Mouse (Mus musculus) cerebellum, postnatal 10 days (tissue): ENCODE results near the gene Tmem117.

Experiments used
- DNase-seq, 2 experiments: peaks; one replicate each; pipeline ENCODE4 v3.0.0; 2021; ENCODE audit warnings: mixed read lengths in 2 of 2

Gene Tmem117

DNA sequence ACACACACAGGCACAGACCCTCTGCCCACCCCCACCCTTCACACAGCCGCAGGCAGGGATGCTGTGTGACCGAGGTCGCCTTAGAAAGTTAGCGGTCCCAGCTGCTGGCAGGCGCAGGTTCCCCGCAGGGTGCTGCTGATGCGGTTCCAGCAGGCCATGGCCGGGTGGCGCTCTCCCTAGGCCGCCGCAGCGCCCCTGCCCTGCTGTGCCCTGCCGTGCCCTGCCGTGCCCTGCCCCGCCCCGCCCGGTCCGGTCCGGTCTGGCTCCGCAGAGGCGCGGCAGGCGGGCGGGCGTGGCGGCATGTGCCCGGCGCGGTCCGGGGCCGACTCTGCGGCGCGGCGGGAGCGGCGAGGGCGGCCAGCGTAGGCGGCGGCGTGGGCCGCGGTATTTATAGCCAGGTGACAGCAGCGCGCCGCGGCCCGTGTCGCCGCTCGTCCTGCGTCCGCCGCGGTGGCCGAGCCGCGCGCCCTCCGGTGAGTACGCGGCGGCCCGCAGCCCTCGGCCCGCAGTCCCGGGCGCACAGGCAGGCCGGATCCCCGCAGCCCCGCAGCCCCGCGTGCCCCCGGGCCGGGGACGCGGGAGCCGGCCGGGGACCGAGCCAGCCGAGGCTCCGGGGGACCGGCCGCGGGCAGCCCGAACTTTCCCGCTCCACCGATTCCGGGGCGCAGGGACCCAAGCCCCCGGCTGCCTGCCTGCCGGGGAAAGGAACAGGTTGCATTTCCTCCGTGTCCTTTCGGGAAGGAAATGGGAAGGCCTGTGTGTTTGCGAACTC is at the start of gene Tmem117:
Tmem117 (plus strand) TSS at position 403 of the 772 bp plus-strand sequence.
- DNase-seq: peak; percentile 77

DNA sequence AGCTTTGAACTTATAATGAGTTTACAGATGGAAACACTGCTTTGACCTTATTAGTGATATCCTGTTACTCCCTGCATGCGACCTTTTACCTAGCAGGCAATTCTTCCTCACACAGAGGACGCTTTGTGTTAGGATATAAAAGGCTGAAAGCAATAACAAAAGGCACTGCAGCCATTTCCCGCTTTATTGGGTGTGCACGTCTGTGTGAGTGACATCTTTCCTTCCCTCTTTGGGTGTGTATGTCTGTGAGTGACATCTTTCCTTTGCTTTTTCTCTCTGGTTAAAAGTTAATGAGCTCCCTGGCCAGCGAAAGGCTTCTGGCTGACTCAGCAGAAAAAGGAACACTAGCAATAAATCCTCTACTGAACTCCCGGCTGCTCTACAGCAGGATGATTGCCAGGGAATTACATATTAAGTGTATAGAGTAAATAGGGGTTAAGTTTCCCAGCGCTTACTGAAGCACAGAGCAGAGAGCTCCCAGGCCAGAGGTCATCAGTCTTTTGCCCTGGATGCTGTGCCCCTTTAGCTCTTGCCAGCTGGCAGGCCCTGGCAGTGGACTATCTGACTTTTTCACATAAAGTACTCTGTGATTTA is 46.9 kb upstream of the Tmem117 start:
- DNase-seq: no peak

DNA sequence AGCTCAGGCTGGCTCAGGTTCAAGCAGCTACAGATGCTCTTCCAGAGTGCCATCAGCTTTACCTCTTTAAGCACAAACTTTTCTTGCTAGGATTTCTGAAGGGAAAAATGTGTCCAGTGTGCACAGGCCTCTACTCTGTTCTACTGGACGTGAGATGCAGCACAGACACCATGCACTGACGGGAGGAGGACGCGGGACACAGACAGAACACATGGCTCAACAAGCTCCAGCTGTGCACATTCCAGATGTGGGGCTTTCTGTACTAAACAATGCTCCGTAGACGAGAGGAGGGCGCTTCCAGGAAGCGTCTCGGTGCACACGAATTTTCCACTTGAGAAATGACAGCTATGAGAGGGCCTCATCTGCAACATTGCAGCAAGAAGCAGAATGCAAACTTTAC is 45.9 kb upstream of the Tmem117 start:
- DNase-seq: no peak

DNA sequence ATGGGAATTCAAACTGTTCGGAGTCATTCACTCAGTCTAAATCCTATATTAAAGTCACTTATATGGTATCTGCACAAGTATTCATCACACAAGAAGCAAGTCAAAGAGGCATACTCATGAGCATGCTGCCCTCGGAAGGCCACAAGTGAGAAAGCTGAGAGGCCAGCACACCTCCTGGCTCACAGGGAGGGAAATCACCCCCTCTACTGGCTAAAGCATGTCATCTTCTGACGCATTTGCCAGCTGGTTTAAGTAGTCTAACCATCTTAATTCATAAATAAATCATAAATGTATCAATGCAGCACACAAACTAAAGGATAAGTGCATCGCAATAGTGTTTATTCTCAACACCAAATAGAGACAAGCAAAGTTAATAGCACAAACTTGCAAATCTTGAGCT is 44.3 kb upstream of the Tmem117 start:
- DNase-seq: no peak

DNA sequence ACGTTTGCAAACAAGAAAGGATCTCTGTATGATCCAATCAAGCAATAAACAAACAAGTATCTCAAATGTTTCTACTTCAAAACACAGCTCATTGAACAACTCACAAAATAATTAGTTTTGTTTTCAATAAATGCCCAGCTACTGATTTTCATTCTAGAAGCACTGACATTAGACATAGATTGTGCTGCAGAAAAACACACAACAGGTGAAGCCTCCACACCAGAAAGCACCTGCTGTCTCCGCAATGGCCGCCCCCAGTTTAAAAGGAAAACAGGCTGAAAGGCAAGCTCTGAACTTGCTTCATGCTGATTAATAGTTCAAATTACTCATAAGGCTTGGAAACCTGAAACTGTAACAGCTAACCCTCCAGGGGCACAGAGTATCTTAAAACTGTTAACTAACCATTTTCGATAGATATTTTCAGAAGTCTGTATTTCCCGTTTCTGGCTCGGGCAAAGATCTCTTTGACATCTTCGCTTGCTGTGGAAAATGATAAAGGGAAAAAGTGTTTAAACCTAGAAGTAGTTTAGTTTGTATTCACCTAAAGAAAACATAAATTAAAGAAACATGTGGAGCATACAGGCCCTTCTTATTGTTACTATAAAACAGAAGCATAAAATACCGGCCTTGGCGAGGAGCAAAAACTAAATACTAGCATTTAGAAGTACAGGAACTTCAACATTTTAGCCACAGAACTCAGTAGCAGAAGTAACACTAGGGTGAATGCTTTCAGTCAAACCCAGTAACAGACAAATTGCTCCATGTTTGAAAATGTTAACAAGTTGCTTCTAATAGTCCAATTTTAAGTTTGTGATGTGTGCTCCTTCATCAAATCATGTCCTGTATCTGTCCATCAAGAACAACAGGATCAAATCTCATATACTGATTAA is 41.0 kb upstream of the Tmem117 start:
- no peak for DNase-seq

DNA sequence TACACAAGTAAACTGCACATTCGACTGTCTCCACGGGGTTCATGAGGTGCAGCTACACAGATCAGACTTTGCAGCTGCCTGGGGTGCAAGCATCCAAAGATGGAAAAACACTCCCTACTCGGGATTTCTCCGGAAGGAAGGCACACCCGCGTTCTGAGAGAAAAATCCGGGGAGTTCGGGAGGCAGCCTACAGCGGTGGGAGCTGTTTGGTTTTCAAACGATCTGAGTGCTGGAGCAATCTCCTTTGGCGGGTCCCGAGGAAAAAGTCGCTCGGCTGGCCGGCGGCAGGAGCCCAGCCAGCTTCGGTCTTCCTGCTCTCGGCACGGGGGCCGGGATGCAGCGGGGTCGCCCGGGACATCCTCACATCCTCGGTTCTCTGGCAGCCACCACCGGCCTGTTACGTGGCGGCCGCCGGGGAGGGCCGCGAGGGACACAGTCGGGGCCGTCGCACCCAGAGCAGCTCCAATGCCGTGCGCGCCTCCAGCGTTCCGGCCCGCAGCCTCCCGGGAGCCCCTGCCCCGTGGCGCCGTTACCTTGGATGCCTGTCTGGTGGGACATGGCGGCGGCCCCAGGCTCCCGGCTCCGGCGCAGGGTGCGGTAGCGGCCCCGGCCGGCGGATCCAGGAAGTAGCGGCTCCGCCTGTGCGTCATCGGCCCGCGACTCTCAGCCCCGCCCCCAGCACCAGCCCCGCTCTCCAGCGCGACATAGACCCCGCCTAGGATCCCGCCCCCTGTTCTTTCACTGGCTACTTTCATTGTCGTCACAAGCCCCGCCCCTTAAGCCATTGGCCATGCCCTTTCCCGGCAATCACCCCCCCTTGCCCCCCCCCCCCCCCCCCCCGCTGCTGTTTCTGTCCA is 39.6 kb upstream of the Tmem117 start, which contains the start of gene Twf1:
Twf1 (minus strand) TSS at position 671 of the 857 bp plus-strand sequence.
- DNase-seq: peak; percentile 100

DNA sequence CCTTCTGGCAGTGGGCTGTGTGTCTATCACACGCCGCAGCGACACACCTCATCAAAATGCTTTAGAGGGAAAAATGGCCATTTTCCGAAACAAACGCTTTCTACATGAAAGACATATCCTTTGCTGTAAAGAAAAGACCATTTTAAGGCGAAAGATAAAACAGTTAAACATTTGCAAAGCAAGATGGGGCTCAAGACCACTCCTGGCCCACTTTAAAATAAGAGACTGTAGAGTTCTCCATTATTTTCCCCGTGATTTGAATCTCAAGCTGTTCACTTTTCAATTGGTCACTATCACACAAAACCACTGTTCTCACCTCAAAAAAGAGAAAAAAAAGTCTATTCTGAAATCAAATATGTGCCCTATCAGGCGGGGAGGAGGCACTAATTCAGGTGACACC is 38.9 kb upstream of the Tmem117 start:
- DNase-seq: peak in 1 of 2 experiments; percentile 27

DNA sequence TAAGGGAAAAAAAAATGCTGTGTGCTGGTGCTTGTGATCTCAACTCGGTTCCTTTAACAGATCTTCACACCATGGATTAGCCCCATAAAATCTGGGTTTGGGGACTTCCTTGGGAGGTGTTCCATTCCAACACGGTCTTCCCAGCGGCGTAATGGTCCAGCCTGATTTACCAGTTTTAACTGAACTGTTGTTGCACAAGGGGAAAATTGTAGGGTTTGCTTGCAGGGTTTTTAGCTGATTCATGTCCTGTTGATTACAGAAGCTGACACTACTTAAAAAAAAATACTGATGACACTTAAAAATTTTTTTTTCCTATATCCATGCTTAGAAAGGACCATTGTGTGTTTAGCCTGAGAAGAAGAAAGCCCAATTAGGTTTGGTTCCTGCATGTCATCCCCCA is 37.7 kb upstream of the Tmem117 start:
- no peak for DNase-seq

DNA sequence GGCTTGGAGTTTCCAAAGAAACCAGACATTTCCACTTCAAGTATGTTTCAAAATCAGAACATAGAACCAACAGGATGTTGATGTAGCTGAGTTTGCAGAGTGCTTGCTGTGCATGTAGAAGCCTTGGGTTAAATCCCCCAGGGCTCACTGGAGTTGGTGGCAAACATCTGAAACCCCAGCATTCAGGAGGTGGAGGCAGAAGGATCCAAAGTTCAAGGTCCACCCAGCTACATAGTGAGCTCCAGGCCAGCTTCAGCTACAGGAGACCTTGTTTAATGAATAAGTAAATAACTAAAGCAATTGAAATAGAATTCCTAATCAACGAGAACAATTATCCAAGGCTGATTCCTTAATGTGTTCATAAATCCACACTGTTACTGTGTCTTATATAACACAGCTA is 35.4 kb upstream of the Tmem117 start:
- no peak for DNase-seq

DNA sequence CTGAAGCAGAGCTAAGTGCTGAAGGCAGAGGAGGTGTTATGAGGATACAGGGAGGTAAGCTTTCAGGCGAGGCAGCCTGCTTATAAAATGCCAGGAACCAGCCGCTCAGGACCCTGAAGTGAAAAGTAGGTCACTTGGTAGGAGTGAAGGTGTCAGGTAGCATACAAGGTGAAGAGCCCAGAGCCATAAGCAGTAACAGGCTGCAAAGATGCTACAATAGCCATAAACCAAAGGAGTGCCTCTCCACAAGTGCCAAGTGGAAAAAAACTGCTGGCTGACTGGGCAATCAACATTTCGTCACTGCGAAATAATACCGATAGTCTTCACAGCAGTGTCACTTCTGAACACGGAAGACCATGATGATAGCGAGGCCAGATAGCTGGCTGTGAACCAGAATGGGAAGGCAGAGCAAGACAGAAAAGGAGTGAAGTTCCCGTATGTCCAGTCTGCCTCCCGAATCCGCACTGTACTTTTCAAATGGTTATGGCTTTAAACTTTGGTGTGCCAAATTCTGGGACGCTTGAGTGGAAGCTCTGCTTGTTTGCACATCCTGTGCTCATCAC is 28.8 kb upstream of the Tmem117 start:
- DNase-seq: peak in 1 of 2 experiments; percentile 11

DNA sequence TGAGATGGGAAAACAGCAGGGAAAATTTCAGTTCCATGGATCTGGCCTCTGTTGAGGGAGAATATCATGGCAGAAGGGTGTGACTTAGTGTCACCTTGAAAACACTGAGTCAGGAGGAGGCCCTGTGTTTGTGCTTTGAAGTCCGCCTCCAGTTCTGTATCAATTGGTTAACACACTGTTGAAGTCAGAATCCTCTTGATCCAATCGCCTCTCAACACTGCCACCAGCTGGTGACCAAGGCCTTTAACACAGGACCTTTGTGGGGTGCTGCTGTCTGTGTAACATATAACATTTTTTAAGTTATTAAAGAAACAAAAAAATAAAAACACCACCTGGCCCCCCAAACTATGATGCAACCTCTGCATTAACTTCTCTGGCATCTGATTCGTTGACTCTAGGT is 27.7 kb upstream of the Tmem117 start:
- DNase-seq: peak; percentile 80 to 81

DNA sequence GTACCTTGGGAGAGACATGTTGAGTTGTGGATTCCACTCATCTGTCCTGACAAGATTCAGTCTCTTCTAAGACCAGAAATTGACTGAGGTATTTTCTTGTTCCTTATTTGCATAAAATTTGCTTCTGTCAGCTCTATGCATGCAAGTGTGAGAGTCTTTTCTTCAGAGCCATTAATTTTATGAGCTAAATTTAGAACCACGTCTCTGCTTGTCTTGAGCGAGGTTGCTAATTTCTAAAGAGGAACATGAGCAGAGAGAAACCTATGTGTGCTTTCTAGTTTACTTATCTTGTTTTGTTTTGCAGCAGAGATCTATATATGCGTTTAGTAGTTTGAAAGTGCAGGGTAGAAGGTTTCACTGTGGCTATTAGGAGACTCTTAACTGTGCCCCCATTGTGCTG is 26.6 kb upstream of the Tmem117 start:
- DNase-seq: no peak

DNA sequence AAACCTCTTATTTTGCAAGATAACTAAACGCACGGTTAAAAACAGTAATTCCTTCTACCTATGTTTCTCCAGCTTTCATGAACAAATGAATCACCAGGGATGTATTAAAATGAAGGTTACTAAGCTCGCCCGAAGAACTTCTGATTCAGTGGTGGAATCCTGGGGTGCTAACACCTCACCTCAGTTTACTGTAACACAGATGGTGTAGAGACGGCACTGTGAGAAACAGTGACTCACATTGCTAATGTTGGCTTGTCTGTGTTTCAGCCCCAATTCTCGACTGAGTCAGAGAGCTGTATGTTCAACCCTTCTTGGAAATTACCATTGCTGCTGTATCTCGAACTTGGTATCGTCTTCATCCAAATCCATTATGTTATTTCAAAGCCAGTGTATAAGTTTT is 21.3 kb upstream of the Tmem117 start:
- no peak for DNase-seq

DNA sequence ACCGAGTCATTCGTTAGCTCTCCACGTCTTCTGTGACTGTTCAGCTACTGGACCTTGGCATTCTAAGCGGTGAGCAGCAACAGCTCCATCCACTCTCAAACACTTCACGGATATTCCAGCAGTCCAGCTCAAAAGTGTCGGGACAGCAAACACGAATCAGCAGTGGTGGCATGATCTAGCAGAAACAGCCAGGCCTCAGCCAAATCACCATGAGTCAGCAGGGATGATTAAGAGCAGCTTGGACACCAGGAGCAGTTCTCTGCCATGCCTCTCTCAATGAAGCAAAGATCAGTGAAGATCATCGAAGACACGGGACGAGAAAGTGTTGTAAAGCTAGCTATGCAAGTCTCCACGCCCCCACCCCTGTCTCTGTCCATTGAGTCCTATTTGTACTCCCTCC is 13.0 kb upstream of the Tmem117 start:
- DNase-seq: no peak

DNA sequence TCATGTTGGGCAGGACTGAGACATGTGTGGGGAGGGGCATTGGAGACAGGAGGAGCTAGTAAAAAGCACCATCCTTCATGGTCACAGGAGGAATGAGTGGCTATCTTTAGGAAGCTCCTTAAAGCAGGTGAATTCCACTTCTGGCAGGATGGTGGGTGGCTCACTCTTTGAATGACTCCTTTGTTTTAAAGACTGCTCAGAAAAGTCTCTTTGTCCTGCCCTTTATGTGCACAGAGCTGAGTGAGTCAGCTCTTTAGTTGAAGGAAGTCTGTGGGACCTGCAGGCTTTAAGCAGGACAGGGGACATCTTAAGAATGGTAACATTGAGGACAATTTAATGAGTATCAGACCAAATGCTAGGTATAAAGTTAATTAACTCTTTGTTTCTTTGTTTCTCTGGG is 8.1 kb upstream of the Tmem117 start:
- DNase-seq: no peak

DNA sequence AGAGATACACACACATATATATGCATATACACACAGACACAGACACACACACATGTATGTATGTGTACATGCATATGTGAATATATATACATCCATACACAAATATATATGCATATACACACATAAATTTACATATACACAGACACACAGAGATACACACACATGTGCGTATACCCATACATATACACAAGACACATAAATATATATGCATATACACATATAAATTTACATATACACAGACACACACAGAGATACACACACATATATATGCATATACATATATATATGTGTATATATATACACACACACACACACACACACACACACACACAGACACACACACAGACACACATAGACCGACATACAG is 586 bp upstream of the Tmem117 start:
- DNase-seq: no peak

DNA sequence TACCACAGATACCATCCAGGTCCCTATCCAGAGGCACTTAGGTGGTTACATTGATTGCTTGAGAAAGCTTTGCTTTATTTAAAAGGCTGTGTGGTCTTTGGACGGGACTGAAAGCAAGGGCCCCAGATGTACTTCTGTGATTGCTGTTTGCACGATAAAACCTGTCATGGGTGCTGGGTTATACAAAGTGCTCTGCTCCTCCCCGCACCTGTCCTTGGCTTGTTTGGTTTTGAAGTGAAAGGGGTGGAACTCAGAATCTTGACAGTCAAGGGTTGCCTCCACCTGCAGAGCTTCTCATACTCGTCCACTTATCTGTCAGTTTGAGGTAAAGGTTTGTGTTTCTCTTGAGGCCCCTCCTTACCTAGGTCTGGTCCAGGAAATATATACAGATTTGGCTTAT is 1.5 kb downstream of the Tmem117 start:
- no peak for DNase-seq

DNA sequence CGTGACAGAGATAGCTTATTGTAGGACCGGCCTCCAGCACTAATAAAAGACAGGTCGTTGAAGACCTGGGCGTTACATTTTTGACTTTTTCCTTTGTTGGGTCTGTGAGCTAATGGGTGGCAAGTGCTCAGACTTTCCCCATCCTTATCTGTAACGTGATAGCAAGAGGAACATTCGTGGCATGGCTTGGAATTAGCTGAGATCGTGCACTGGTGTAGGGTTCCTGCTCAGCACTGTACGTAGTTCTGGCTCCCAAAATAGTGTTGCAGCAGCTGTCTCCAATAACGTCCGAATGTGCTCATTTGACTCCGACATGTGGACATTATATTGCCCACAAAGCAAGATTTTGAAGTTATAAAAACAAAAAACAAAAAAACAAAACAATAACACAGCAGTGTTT is 5.5 kb downstream of the Tmem117 start:
- no peak for DNase-seq

DNA sequence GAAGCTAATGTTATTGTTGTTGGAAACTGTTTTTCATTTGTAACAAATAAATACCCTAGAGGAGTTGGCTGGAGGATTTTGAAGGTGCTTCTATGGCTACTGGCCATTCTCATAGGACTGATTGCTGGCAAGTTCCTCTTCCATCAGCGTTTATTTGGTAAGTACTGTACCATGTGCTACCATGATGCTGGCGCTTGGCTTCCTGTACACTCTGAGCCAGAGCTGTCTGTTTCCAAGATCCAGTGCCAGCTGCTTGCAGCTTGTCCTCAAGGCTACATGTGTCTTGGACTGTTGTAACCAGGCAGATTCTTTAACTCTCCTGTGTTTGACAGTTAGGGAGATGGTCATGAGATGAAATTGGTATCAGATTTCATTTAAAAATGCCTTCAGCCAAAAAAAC is 9.2 kb downstream of the Tmem117 start:
- peak in 1 of 2 experiments; percentile 57 for DNase-seq

DNA sequence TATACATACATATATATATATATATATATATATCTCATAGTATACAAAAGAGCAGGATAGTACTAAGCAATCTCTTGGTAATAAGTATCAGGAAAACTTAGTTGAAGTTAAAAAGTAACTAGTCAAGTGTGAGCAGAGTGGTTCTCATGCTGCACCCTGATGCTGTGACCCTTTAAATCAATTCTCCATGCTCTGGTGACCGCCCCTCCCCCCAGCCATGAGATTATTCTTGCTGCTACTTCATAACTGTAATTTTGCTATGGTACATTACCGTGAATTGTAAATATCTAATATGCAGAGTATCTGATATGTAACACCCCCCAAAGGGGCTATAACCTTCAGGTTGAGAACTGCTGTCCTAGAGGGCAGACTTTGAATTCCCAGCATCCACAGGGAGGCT is 10.1 kb downstream of the Tmem117 start:
- no peak for DNase-seq

DNA sequence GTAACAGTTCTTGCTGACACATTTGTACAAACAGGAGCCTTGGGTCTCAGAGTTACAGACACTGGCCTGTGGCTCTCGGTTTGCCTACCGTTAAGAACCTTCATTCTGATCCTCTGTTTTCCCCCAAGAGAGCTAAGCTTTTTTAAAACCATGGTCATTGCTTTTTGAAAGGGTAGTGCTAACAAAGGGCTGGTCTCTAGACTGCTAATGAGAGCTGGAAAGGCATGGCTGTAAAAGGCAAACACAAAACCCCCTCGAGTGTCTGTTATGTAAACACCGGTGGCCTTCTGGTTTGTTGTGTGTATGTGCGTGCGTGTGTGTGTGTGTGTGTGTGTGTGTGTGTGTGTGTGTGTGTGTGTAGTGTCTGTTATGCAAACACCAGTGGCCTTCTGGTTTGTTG is 17.0 kb downstream of the Tmem117 start:
- DNase-seq: no peak

DNA sequence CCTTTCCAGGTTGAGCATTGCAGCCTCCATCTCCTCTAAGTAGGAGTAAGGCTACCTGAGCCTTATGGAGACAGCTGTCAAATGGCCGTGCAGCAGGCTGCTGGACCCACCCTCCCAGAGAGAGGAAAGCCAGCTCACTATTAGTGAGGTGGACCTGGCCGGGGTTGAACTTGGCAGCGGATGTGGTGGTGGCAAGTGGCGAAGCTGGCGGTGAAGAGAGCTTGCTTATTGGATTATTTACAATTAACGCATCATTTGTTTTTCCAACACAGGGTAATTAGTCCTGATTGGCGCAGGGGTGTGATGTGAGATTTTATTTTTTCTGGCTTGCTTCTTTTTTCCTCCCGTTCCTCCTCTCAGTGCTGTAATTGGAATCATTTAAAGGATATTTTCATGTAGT is 19.4 kb downstream of the Tmem117 start:
- peak; percentile 92 to 94 for DNase-seq
